Mouse (Mus musculus) heart, postnatal 14 days (tissue): ENCODE measurements around the gene Ltbp4. TPM values are rescaled to one million over a fixed set of nuclear protein-coding genes. Genes with fewer than 3 reads are reported as not detected.
A peak's percentile ranks its signal among the peaks of the same experiment; 100 is the strongest.

ENCODE experiments used
- DNase-seq, 2 experiments: peaks; one replicate each; pipeline ENCODE4 v3.0.0; 2021 to 2022
- intact Hi-C: fragments of 180-260 bp; cut with DNase I; formaldehyde crosslinking; loops from one replicate; pipeline ENCODE4 v1.15.1; 2025
- total RNA-seq, 2 experiments: library from RNA; stranded (reverse); gene quantifications; 2 replicates each; pipeline ENCODE4 v1.2.3; 2021

The Ltbp4 gene
- total RNA-seq, 2 experiments from 2014 or later, result 354 to 358 TPM

DNA sequence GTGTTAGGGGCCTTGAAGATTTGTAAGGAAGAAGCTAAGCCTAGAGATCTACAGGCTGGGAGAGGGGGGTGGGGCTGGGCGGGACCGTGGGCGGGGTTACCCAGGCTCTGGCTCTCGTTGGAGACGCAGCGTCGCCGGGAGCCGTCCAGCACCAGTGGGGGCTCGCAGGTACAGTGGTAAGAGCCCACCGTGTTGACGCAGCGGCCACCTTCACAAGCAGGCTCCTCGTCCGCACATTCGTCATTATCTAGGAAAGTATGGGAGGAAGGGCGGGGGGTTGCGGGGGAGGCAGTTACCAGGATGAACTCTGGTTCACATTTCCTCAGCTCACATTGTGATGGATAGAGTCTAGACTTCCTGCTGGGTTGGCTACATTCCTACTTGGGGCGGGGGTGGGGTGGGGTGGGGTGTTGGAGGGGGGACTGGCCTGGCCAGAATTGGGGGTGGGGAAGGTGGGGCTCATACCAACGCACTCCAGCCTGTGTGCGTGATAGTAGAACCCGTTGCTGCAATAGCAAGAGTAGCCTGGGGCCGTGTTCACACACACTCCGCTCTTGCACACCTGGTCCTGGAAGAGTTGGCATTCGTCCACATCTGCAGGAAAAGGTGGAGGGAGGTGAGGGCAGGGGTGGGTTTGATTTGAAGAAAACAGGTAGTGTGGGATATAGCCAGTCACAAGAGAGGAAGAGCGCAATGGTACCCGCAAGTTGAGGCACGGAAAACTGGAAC lies 28.5 kb downstream of the Ltbp4 start:
- intact Hi-C loops, result no loop called here
- DNase-seq, result no peak

DNA sequence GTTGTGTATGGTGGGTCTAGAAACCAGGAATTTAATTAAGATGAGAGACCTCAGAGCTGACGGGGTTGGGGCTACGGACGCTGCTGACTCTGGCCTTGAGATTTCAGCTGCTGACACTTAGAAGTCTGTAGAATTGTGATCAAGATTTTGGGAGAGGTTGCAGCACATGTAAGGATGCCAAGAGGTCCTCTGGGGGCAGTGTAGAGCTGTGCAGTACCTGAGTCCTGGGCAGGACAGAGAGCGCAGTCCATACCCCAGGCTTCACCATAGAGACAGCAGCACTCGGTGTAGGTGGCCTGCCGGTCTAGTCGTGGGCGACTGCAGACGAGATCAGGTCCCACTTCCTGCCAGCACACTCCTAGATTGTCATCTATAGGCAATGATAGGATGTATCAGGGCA lies 29.9 kb downstream of the Ltbp4 start:
- intact Hi-C loops, result no loop called here

DNA sequence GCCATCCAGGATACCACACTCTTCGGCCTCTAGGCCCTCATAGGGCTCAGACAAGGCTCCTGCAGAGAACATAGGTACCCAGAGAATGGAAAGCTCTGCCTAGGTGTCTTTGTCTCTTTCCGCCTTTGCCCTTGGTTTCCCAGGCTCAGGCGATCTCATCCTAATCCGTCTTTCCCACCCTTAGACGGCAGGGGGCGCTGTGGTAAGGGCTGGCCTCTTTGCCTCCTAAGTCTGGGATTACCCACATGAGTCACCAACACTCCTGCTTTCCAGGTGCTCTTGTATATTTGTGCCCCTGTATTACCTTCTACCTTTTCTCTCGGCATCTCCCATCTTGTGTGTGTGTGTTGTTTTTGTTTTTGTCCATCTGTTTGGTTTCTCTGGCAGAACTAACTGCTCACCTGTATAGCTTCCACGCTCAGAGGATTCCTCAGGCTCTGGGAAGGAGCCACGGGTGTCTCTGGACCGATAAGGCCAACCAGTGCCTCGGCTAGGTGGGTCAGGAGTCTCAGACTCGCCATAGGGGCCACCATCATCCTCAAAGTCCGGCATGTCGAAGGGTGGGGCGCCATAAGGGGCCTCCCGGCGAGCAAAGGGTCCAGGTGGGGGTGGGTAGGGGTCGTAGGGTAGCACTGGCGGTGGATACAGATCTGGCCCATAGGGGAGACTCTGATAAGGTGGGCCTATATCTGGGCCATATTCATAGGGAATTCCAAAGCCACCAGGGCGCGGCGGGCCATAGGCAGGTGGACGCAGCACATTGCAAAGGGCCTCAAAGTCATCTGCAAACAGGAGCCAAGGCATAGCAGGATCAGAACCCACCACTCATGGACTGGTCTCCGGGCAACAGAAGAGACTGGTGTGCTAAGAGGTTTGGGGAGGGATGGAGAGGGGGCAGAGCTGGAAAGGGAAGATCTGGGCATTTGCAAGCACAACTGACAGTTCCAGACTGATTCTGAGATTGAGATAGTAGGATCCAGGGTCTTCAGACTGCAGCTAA lies 31.0 kb downstream of the Ltbp4 start:
- intact Hi-C loops, result no loop called here
- peak; percentile 63 to 74 for DNase-seq

More for the DNA sequence above, 29.9 kb downstream of the Ltbp4 start:
- DNase-seq, result no peak

DNA sequence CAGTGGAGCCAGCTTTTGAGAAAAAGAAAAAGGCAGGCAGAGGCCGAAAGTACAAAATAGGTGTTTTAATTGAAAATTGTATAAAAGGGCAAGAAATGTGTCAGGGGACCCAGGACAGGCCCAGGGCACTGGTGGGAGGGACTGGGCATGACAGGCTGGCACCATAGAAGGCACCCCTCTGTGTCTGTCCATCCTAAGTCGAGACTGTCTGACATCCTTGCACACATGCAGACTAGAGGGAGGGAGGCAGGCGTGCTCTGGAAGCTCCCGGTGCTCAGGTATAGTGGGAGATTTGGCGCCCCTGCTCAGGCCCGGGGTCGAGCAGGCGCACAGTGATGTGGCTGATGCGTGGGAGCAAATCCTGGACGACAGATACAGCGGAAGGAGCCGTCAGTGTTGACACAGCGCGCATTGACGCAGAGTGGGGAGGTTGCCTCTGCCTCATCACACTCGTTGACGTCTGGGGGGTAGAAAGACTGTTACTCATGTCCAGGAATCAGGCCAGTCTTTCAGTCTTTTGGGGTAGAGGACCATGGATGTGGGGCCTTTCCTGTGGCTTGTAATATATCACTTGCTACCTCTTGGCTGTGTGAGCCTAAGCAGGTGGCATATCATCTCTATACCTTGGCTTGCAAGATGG lies 32.3 kb downstream of the Ltbp4 start:
- no peak for DNase-seq
- intact Hi-C loops, result no loop called here

DNA sequence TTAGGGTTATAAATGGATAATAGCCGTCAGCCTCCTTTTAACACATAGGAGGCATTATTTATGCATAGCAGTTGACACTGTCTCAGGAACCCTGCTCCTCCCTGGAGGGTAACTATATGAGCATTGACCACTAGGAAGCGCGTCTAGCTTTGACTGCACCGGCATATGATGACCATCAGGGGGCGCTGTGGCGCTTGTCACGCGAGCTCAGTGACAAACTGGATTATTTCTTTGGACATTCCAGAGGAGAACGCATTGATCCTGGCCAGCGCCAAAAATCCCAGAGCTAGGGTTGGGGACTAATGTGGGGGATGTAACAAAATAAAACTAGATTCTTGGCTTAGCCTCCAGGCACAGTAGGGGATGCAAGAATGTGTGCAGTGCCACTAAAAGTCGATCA lies 35.3 kb downstream of the Ltbp4 start:
- intact Hi-C loops, result no loop called here

DNA sequence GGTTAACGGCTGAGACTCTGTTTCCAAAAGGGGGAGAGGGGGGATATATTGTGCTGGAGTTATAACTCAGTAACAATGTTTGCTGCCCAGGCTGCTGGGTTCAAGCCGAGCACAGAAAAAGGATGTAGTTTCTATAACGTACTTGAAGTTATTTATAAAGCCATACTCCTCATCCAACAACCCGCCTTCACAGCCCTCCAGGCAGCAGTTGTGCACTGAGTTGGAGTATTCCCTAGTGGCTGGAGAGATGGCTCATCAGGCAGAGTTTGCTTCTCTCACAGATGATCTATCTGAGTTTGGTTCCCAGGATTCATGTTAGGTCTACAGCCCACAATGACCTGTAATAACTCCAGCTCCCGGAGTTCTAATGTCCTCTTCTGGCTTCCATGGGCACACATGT lies 36.7 kb downstream of the Ltbp4 start:
- no peak for DNase-seq
- intact Hi-C loops, result no loop called here

More for the DNA sequence above, 35.3 kb downstream of the Ltbp4 start:
- peak; percentile 86 to 88 for DNase-seq

DNA sequence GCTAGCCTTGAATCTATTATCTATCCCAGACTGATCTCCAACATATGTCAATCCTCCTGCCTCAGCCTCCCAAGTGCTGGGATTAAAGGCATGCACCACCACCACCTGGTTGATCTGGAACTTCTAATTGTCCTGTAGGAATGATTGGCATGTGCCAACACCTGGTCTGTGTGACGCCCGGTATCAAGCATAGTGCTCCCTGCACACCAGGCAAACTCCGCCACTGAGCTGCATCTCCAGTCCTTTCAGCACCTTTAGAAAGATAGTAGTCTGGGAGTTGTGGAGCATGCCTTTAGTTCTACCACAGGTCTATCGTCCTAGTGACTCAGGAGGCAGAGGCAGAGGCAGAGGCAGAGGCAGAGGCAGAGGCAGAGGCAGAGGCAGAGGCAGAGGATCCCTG lies 37.1 kb downstream of the Ltbp4 start:
- no peak for DNase-seq
- intact Hi-C loops, result no loop called here

DNA sequence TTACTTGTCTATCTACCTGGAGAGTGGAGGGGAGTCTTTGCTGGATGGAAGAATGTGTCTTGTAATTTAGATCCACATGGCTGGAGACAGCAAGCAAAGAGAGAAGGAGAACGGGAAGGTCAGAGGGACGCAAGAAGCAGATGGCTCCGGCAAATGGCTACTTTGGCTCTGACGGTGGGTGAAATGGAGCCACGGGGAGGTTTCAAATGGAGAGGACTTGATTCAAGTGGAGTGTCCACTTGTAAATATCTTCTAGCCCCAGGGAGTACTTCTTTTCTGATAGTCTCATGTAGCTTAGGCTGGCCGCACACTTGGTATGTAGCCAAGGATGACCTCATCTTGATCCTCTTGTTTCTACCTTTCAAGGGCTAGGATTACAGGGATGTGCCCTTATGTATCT lies 38.7 kb downstream of the Ltbp4 start:
- intact Hi-C loops, result loop anchor here (5.0 kb wide), 1 partner anchor 88 kb away; no protein-coding TSS in a partner anchor
- no peak for DNase-seq

DNA sequence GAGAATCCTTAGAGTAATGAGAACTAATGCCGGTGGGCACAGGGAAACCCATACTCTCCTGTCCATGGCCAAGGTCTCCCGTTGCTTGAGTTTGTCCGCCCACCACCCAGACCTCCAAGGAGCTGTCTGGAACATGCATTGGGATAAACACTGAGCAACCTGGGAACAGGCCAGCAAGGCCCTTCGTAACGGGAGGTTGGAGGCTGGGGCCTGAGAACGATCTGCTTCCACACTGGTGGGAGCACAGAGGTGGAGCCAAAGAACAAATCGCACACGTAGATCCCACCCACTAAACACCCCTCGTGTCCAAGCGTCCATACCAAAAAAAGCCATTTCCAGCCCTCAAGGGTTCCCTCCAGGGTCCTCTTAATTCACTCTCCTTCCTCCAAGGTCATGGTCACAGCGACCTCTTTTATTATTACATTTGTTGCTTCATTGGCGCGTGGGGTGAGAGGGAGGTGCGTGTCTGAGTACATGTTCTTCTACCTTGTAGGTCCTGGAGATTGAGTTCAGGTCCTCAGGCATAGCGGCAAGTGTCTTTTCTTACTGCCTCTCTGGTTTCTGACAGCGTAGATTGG lies 39.4 kb downstream of the Ltbp4 start:
- intact Hi-C loops, result loop anchor here (5.0 kb wide), 1 partner anchor 89 kb away; no protein-coding TSS in a partner anchor
- no peak for DNase-seq

DNA sequence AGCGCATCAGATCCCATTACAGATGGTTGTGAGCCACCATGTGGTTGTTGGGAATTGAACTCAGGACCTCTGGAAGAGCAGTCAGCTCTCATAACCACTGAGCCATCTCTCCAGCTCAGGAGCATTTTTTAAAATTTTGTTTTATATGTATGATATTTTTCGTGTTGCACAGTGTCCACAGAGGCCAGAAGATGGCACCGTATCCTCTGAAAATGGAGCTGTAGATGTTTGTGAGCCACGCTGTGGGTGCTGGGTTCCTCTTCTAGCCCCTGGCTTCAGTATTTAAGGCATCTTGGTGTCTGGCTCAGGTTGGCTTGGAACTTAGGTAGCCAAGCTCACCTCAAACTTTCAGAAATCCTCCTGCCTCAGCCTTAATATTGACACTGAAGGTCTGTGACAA lies 41.0 kb downstream of the Ltbp4 start:
- intact Hi-C loops, result loop anchor here (5.0 kb wide), 1 partner anchor 91 kb away; no protein-coding TSS in a partner anchor

DNA sequence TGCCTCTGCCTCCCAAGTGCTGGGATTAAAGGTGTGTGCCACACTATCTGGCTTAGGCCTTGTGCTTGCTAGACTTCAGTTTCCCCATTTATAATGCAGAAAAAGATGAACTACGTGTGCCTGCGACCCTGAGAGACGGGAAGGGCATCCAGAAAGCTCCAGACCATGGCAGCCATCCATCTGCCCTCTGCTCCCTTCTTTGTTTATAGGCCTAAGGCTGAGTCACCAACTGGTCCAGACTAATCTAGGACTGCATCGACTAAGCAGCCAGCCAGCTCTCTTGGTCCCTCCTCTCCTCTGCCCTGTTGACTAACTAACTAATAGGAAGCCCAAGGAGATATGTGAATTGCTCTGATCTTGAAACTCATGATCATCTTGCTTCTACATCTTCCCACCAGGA lies 41.5 kb downstream of the Ltbp4 start:
- intact Hi-C loops, result loop anchor here (5.0 kb wide), 1 partner anchor 91 kb away; no protein-coding TSS in a partner anchor
- no peak for DNase-seq

More for the DNA sequence above, 41.0 kb downstream of the Ltbp4 start:
- DNase-seq, result no peak

DNA sequence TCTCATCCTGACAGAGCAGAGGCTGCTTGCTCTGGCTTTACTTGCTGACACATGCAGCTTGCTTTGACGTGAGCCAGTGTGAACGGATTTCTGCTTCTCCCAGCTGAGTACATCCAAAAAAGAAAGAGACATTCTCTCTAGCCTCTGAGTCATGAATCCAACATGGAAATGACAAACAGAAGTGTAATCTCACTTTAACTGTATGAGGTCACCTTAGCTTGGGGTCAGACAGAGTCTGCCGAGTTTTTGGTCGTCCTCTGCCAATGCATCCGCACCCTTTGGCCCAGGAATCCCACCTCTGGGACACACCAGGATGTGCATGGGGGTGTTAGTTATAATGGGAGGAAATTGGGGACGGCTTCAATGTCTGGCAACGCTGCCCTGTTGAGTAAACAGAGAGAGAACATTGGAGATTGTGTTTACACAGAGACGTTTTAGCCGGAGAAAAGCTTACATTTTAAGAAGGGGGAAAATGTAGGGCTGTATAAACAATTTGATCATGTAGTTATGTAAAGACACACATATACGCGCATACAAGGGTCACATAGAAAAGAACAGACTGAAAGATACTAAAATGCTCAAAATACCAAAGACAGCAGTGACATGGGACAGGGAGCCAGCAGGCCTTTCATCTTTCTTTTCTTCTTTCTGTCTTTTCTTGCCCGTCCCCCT lies 45.6 kb downstream of the Ltbp4 start:
- DNase-seq, result peak; percentile 65 to 71
- intact Hi-C loops, result loop anchor here (5.0 kb wide), 1 partner anchor 40 kb away; no protein-coding TSS in a partner anchor

DNA sequence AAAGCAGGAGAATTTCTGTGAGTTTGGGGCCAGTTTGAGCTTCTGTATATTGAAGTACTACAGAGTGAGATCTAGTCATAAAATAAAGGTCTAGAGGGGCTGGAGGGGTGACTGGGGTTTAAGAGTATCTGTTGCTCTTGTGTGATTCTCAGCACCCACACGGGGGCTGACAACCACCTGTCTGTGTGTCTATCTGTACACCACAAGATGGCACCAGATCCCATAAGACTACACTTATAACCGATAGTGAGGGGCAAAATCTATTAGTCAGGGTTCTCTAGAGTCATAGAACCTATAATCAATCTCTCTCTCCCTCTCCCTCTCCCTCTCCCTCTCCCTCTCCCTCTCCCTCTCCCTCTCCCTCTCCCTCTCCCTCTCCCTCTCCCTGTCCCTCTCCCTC lies 46.9 kb downstream of the Ltbp4 start:
- DNase-seq, result no peak
- intact Hi-C loops, result loop anchor here (5.0 kb wide), 1 partner anchor 42 kb away; no protein-coding TSS in a partner anchor

DNA sequence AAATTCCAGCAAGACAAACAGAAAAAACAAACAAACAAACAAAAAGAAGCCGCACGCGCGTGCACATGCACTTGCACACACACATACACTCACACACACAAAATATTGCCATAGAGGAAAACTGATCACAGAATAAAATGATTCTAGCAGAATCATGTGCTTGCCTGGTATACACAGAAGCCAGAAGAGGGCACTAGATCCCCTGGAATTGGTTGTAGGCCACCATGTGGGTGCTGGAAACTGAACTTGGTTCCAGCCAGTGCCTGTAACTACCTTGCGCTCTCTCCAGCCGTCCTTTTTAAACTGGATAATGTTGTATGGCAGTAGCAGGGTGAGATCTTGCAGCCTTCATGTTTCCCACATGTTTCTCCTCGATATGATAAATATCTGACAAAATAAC lies 48.8 kb downstream of the Ltbp4 start:
- intact Hi-C loops, result loop anchor here (5.0 kb wide), 1 partner anchor 131 kb away; no protein-coding TSS in a partner anchor
- DNase-seq, result no peak

DNA sequence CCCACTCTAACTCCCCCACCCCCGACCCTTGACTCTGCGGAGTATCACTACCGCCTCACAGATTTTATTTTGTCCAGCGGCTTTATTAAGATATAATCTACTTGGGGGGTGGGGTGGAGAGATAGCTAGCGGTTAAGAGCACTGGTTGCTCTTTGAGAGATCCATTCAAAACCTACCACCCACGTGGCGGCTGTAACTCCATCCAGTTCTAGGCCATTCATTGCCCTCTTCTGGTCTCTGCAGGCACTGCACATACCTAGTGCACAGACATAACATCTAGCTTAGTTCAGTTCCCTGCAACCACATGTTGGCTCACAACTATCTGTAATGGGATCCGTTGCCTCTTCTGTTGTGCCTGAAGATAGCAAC lies 51.8 kb downstream of the Ltbp4 start:
- intact Hi-C loops, result loop anchor here (5.0 kb wide), 1 partner anchor 128 kb away; no protein-coding TSS in a partner anchor
- peak; percentile 62 to 73 for DNase-seq

DNA sequence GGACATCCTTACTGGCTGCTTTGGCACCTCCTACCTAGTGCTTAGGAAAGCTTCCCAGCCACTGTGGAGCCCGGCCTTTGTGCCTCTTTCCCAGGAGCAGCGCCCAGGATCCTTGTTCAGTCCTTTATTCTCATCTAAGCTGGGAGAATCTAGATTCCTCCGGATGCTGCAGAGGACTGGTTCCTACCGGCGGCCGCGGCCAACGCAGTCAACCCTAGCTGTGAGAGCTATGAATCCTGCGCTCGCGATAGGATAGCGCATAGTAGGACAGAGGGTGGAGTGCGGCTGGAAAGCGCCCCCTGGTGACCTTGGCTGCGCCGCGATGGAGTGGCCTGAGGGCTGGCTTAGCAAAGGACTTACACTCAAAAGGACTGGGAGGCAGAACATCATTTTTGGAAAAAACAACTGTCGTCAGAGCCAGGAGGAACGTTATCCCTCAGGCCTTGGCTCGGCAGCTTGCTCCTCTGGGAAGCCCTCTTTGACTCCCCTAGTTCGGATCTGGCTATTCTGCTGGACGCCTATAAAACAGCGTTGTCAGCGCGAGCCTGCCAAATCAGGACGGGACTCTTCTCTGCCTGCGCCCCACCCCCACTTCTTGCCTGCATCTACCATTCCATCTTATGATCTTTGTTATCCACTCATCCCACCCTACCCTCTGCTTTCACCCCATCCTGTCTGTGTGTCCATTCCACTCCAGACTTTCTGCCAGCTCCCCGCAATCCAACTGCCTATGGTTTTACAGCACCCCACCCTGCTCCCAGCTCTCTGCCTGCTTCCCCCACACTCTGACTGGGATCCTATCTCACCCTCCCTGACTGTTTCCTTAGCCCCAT lies 52.4 kb downstream of the Ltbp4 start:
- peak; percentile 78 to 79 for DNase-seq
- intact Hi-C loops, result loop anchor here (5.0 kb wide), 1 partner anchor 128 kb away; no protein-coding TSS in a partner anchor

DNA sequence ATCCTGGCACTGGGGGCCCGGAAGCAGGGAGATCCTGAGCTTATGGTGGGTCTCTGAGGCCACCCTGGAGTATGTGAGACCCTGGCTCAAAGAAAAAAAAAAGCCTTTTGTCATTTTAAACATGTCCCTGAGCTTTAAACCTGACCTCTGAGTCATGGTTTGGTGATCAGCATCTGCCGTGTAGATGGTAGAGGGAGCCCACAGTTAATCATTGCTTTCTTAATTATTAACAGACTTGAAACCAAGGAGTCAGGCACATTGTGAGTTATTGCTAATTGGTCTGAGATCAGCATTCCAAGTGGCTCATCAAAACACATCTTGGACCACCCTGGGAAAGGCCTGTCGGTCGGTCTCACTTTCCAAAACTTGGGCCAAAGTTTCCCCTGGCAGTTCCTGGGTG lies 55.3 kb downstream of the Ltbp4 start:
- intact Hi-C loops, result no loop called here
- DNase-seq, result no peak

DNA sequence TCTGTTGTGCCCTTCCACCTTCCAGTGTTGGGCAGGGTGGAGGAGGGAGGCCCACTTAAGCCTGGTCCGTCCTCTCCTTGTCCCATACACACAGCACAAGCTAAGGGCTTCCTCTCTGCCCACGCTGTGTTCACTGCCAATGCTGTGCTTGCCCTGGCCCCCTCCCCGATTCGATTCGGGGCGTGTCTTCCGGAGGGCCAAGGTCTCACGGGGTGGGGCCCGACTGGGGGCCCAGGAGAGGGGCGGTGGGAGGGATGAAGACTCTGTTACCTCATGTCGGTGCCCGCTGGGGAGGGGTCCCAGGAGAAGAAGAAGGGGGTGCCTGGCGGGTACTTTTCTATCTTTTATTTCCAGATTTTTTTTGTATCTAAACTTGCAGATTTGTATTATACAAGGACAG lies 55.8 kb downstream of the Ltbp4 start:
- intact Hi-C loops, result no loop called here
- DNase-seq, result no peak

DNA sequence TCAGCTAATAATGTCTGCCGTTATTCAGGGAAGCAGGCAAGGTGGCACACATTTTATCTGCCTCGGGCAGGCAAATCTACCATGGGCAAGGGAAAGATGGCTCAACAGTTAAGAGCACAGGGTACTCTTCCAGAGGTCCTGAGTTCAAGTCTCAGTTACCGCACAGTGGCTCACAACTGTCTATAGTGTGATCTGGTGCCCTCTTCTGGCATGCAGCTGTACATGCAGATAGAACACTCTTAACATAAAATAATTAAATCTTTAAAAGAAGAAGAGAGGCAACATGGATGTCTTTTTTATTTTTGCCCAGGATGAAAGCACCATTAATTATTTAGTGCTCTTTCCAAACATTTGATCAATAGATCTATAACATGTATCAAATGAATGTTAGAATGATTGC lies 60.3 kb downstream of the Ltbp4 start:
- no peak for DNase-seq

More for the DNA sequence above, 60.3 kb downstream of the Ltbp4 start:
- intact Hi-C loops, result loop anchor here (2.0 to 5.0 kb wide), 3 partner anchors 35 to 500 kb away; no protein-coding TSS in a partner anchor
